Mouse (Mus musculus): ENCODE measurements around the gene F2r.

- TF ChIP-seq POLR2A (IDR thresholded peaks at IDR 0.05; ENCODE audit: low read depth, low read length) (no peak), CTCF (IDR thresholded peaks at IDR 0.05; ENCODE audit: extremely low read depth, insufficient read length, insufficient replicate concordance, low read depth, low read length) (no peak)
These were observed 37.0 kb upstream of the F2r start for GRCm38 (mm10) chr13:95655284-95655683.

Data from small intestine, adult 2 months (tissue).